22 mouse cellular contexts compared by ENCODE assay signal in genomic region chr5:122334682-122335081, GRCm38 (mm10). TPM values are rescaled to one million over a fixed set of nuclear protein-coding genes. Genes with fewer than 3 reads are reported as not detected.
DNase-seq lines count a peak whose midpoint lies in the region; ATAC-seq and TF ChIP-seq lines count a peak whose summit lies in the region.
"Had no signal": no experiment of that assay in that cellular context is flagged by ENCODE, and none has a peak within 500 bp of the region (broad histone marks: within the 10 kb centered on the region; RNA-seq: fewer than 3 reads in every experiment).

No protein-coding gene starts in this region.

- H3K9me3 ChIP-seq in hindbrain, embryonic 12.5 days (replicated peaks): no peaks in the 10 kb centered on the region
- H3K9me3 ChIP-seq: embryonic facial prominence, embryonic 15.5 days; forebrain, embryonic 10.5 days; G1E; heart, embryonic 13.5 days had no signal

- 12% methylated on average over 3 of the region's 3 CpGs for WGBS in thymus, adult 2 months
- 78% methylated on average over 3 of the region's 3 CpGs for WGBS in hindbrain, embryonic 12.5 days

- H3K9ac ChIP-seq in hindbrain, embryonic 12.5 days: no peak overlapping the region
- H3K9ac ChIP-seq: embryonic facial prominence, embryonic 15.5 days; heart, embryonic 13.5 days had no signal

- no peak overlapping the region for H3K27ac ChIP-seq in thymus, adult 2 months (ENCODE audit: control insufficient read depth, insufficient read depth, low read length)
- no peak overlapping the region for H3K27ac ChIP-seq in hindbrain, embryonic 12.5 days
- H3K27ac ChIP-seq: embryonic facial prominence, embryonic 15.5 days; forebrain, embryonic 10.5 days; gastrocnemius, adult 2 months; heart, embryonic 13.5 days had no signal

- no peaks in the 10 kb centered on the region for H3K36me3 ChIP-seq in thymus, adult 2 months (ENCODE audit: control insufficient read depth, insufficient read depth, low read length)
- no peaks in the 10 kb centered on the region for H3K36me3 ChIP-seq in hindbrain, embryonic 12.5 days
- H3K36me3 ChIP-seq: embryonic facial prominence, embryonic 15.5 days; forebrain, embryonic 10.5 days; heart, embryonic 13.5 days had no signal

- H3K4me1 ChIP-seq in thymus, adult 2 months (replicated peaks; ENCODE audit: control insufficient read depth, insufficient read depth, low read length): peaks cover 4% of the 10 kb centered on the region
- H3K4me1 ChIP-seq in hindbrain, embryonic 12.5 days: no peaks in the 10 kb centered on the region
- H3K4me1 ChIP-seq: embryonic facial prominence, embryonic 15.5 days; forebrain, embryonic 10.5 days; heart, embryonic 13.5 days had no signal

- H3K4me3 ChIP-seq in thymus, adult 2 months (ENCODE audit: control insufficient read depth, insufficient read depth, low read length): no peak overlapping the region
- H3K4me3 ChIP-seq in hindbrain, embryonic 12.5 days: no peak overlapping the region
- H3K4me3 ChIP-seq: embryonic facial prominence, embryonic 15.5 days; erythroblast, embryonic 14.5 days; forebrain, embryonic 10.5 days; gastrocnemius, adult 2 months; heart, embryonic 13.5 days had no signal

- ATAC-seq in megakaryocyte progenitor cell, adult 5-6 weeks (replicated peaks; ENCODE audit: poor library complexity): peak; percentile 72
- no peak for ATAC-seq in hindbrain, embryonic 12.5 days (ENCODE audit: low FRiP score)
- ATAC-seq: forebrain, embryonic 14.5 days had no signal

- H3K27me3 ChIP-seq in thymus, adult 2 months (ENCODE audit: control insufficient read depth, insufficient read depth, low read length): no peaks in the 10 kb centered on the region
- no peaks in the 10 kb centered on the region for H3K27me3 ChIP-seq in hindbrain, embryonic 12.5 days
- H3K27me3 ChIP-seq: embryonic facial prominence, embryonic 15.5 days; heart, embryonic 13.5 days had no signal

- peak; percentile 37 for DNase-seq in thymus, adult 2 months
- DNase-seq in thymus, adult 18-20 months: no peak
- DNase-seq in thymus, postnatal 10 days (ENCODE audit: low spot score in 2 of 2): peak; percentile 44 to 55
- peak; percentile 64 for DNase-seq in thymus, postnatal 4 days
- no peak for DNase-seq in right cerebral cortex, postnatal 14 days
- no peak for DNase-seq in adrenal gland, postnatal 10 days
- DNase-seq: adrenal gland, postnatal 14 days; cerebellum, adult 18-20 months; cerebellum, postnatal 10 days; embryo, embryonic 11 days; gastrocnemius, adult 2 months; gastrocnemius, postnatal 36 days; heart, adult 11 months; heart, postnatal 36 days had no signal

- H3K4me2 ChIP-seq in hindbrain, embryonic 12.5 days (replicated peaks): no peak overlapping the region
- H3K4me2 ChIP-seq: embryonic facial prominence, embryonic 15.5 days; heart, embryonic 13.5 days had no signal

- TF ChIP-seq POLR2A in thymus, adult 2 months (IDR thresholded peaks at IDR 0.05; ENCODE audit: control insufficient read depth, extremely low read depth, insufficient read depth, low read length, poor library complexity): no peak

- no peak for TF ChIP-seq CTCF in thymus, adult 2 months (IDR thresholded peaks at IDR 0.05; ENCODE audit: borderline replicate concordance, control insufficient read depth, extremely low read depth, insufficient read depth, low read length, poor library complexity)

RNA-seq across cellular contexts. Expression of gene Rad9b, which starts 19.4 kb away (rescaled TPM):
- polyA plus RNA-seq in thymus, adult 2 months (2012; rRNA removed): 6.3 and 7.2 TPM in 2 replicates
- total RNA-seq in megakaryocyte progenitor cell, adult 5-6 weeks (2015): 4.3 and 4.4 TPM in 2 replicates
- 4.8 and 7.5 TPM in 2 replicates for total RNA-seq in megakaryocyte progenitor cell, adult 5-6 weeks (2017)
- polyA plus RNA-seq in hindbrain, embryonic 12.5 days (2016; fragmentation: Nextera tagmentation; extraction: Ambion mirVana): 13.3 and 15.6 TPM in 2 replicates
- total RNA-seq in adrenal gland, postnatal 10 days (2021): 1 to 10 TPM; 4.6 to 4.8 TPM
- polyA plus RNA-seq: erythroblast, embryonic 14.5 days had no signal

RNA-seq across cellular contexts. Expression of gene Vps29, which starts 19.5 kb away (rescaled TPM):
- polyA plus RNA-seq in thymus, adult 2 months (2012; rRNA removed): 38.7 and 54.5 TPM in 2 replicates
- total RNA-seq in megakaryocyte progenitor cell, adult 5-6 weeks (2015): 129 and 137 TPM in 2 replicates
- total RNA-seq in megakaryocyte progenitor cell, adult 5-6 weeks (2017): 93.9 and 96.9 TPM in 2 replicates
- 207 and 212 TPM in 2 replicates for polyA plus RNA-seq in hindbrain, embryonic 12.5 days (2016; fragmentation: Nextera tagmentation; extraction: Ambion mirVana)
- total RNA-seq in adrenal gland, postnatal 10 days (2021): 100 to 1,000 TPM; 121 to 131 TPM

RNA-seq across cellular contexts. Expression of gene Gpn3, which starts 37.0 kb away (rescaled TPM):
- 103 TPM in 2 replicates for polyA plus RNA-seq in thymus, adult 2 months (2012; rRNA removed)
- 50.4 and 61.9 TPM in 2 replicates for total RNA-seq in megakaryocyte progenitor cell, adult 5-6 weeks (2015)
- 45.8 and 47.5 TPM in 2 replicates for total RNA-seq in megakaryocyte progenitor cell, adult 5-6 weeks (2017)
- polyA plus RNA-seq in hindbrain, embryonic 12.5 days (2016; fragmentation: Nextera tagmentation; extraction: Ambion mirVana): 52.0 and 52.2 TPM in 2 replicates
- total RNA-seq in adrenal gland, postnatal 10 days (2021): 10 to 100 TPM; 27.2 to 33.8 TPM

RNA-seq across cellular contexts. Expression of gene Fam216a, which starts 37.5 kb away (rescaled TPM):
- polyA plus RNA-seq in thymus, adult 2 months (2012; rRNA removed): 52.6 and 54.4 TPM in 2 replicates
- total RNA-seq in megakaryocyte progenitor cell, adult 5-6 weeks (2015): 31.8 and 41.0 TPM in 2 replicates
- total RNA-seq in megakaryocyte progenitor cell, adult 5-6 weeks (2017): 42.1 and 48.5 TPM in 2 replicates
- polyA plus RNA-seq in hindbrain, embryonic 12.5 days (2016; fragmentation: Nextera tagmentation; extraction: Ambion mirVana): 107 and 114 TPM in 2 replicates
- total RNA-seq in adrenal gland, postnatal 10 days (2021): 10 to 100 TPM; 30.3 to 32.7 TPM

RNA-seq across cellular contexts. Expression of gene Pptc7, which starts 50.5 kb away (rescaled TPM):
- polyA plus RNA-seq in thymus, adult 2 months (2012; rRNA removed): 72.4 and 78.8 TPM in 2 replicates
- total RNA-seq in megakaryocyte progenitor cell, adult 5-6 weeks (2015): 13.5 and 13.9 TPM in 2 replicates
- total RNA-seq in megakaryocyte progenitor cell, adult 5-6 weeks (2017): 13.7 and 16.7 TPM in 2 replicates
- 10.8 and 11.1 TPM in 2 replicates for polyA plus RNA-seq in hindbrain, embryonic 12.5 days (2016; fragmentation: Nextera tagmentation; extraction: Ambion mirVana)
- total RNA-seq in adrenal gland, postnatal 10 days (2021): 10 to 100 TPM; 36.7 to 49.2 TPM

Comparison
In these comparisons a context has a peak if more than half of its experiments do, and no peak if none do; other contexts are left out.
1. DNase-seq: peak in thymus, adult 2 months (single experiment), thymus, postnatal 10 days (2 of 2) and thymus, postnatal 4 days (single experiment); none in thymus, adult 18-20 months (0 of 2), right cerebral cortex, postnatal 14 days (single experiment) and adrenal gland, postnatal 10 days (single experiment).